Mouse (Mus musculus) effector memory CD4-positive, alpha-beta T cell, adult 5 months (primary cell): ENCODE results near the gene Gm20918. TPM values are rescaled to one million over a fixed set of nuclear protein-coding genes. Genes with fewer than 3 reads are reported as not detected.

Source experiments
- polyA plus RNA-seq: library from polyadenylated mRNA; unstranded; fragments of 100-300 nt; shearing (Covaris generic); gene quantifications from one replicate; pipeline ENCODE4 v1.2.1, GENCODE M21; 2017

The Gm20918 gene
- not detected for polyA plus RNA-seq

DNA sequence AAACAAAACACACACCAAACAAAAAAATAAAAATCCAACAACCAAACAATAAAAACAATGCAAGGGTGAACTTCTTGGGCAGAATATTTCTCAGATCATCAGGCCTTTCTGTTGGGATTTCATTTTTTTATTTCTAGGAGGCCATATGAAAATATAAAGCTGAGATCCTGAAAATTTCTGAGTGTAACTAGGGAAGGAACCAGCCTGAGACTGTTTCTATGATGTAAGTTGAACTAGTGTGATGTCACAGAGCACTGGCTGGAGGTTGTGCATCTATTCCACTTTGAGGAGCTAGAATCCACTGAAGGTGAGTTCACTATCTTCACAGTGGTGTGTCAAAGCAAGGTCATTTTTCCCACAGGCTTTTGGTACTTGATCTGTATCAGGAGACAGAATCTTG lies at the start of gene Gm20918:
Gene Gm20918, plus strand, starts transcription at position 301 of the 400 bp plus-strand sequence.

Other genes with a start within 250 kb of the Gm20918 start
- gene Gm21820, start 205.5 kb downstream of the Gm20918 start, polyA plus RNA-seq: not detected